Mouse (Mus musculus) embryonic facial prominence, embryonic 12.5 days (tissue): ENCODE data around the gene Pde2a. TPM values are rescaled to one million over a fixed set of nuclear protein-coding genes. Genes with fewer than 3 reads are reported as not detected.

Source experiments
- ATAC-seq: fragments of 200-750 bp; cut with Nextera tagmentation; 2 replicates; pipeline ENCODE4 v1.8.0; 2017; ENCODE audit not compliant: insufficient number of reproducible peaks, insufficient read depth, low FRiP score, low TSS enrichment
- H3K27ac ChIP-seq: fragments of 300-500 bp; sonication (generic); 2 replicates; pipeline ENCODE4 v1.5.1; 2016; ENCODE audit warnings: mild to moderate bottlenecking
- H3K27me3 ChIP-seq: fragments of 300-500 bp; sonication (generic); 2 replicates; pipeline ENCODE4 v1.6.1; 2016; ENCODE audit warnings: mild to moderate bottlenecking, moderate library complexity
- H3K36me3 ChIP-seq: fragments of 300-500 bp; sonication (generic); 2 replicates; pipeline ENCODE4 v1.6.1; 2016; ENCODE audit warnings: mild to moderate bottlenecking
- H3K4me1 ChIP-seq: fragments of 300-500 bp; sonication (generic); 2 replicates; pipeline ENCODE4 v1.6.1; 2016
- H3K4me2 ChIP-seq: fragments of 300-500 bp; sonication (generic); replicated peaks from 2 replicates; pipeline ENCODE4 v1.6.1; 2016; ENCODE audit warnings: mild to moderate bottlenecking, moderate library complexity
- H3K4me3 ChIP-seq: fragments of 300-500 bp; sonication (generic); 2 replicates; pipeline ENCODE4 v1.5.1; 2016; ENCODE audit warnings: mild to moderate bottlenecking
- H3K9ac ChIP-seq: fragments of 300-500 bp; sonication (generic); 2 replicates; pipeline ENCODE4 v1.6.1; 2016; ENCODE audit warnings: mild to moderate bottlenecking, moderate library complexity
- H3K9me3 ChIP-seq: fragments of 300-500 bp; sonication (generic); 2 replicates; pipeline ENCODE4 v1.6.1; 2016; ENCODE audit warnings: mild to moderate bottlenecking, moderate library complexity
- WGBS: fragments of 180-500 bp; shearing (Covaris S2); methylation state at CpG from one replicate; pipeline ENCODE4 v1.1.7; 2016; 5-methylcytosine and 5-hydroxymethylcytosine counted together
- polyA plus RNA-seq: library from polyadenylated mRNA; unstranded; fragments of >200 nt; fragmentation: Nextera tagmentation; extraction: Ambion mirVana; gene quantifications from 2 replicates; pipeline ENCODE4 v1.2.1, GENCODE M21; 2016

The Pde2a gene
- polyA plus RNA-seq, 1 experiment from 2014 or later, result 20.4 TPM

DNA sequence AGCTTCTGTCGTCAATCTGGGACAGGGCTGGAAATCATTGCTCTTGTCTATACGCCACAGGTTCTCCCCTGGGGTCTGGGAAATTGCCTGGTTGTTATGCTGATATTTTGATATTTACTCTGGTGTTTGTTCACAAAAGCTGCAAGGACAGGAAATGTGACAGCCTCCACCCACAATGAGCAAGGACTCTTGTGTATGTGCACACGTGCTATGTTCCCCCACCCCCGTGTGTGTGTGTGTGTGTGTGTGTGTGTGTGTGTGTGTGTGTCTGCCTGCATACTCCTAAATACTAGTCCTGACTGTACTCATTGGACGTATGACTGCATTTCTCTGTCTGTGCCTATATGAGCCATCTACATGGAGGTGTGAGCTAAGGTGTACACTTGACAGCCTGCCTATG is 56.6 kb downstream of the Pde2a start:
- Histone ChIP-seq H3K9me3 (no peaks in the 10 kb centered on the region), H3K27ac (no peak overlapping the region), H3K9ac (no peak overlapping the region), H3K4me1 (no peaks in the 10 kb centered on the region), H3K4me2 (no peak overlapping the region), H3K4me3 (no peak overlapping the region), H3K36me3 (no peaks in the 10 kb centered on the region), H3K27me3 (no peaks in the 10 kb centered on the region)
- whole genome bisulfite sequencing, result 59% methylated on average over 5 of the region's 5 CpGs
- ATAC-seq, result no peak

DNA sequence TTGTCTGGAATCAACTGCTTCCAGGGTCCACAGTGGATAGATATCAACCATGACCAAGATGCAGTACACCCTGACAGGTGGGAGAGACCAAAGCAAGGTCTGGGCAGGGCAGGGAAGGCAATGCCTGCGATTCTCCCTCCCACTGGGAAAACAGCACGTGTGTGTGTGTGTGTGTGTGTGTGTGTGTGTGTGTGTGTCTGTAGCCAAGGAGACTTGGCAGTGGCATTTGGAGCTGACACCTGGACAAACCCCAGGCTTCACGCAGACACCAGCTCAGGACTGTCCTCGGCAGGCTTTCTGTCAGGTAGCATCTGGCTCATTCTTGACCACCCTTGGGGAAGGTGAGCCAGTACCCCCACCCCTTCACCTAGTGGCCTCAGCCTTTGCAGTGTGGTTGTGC is 58.4 kb downstream of the Pde2a start:
- H3K36me3 ChIP-seq, result no peaks in the 10 kb centered on the region
- no peak for ATAC-seq
- H3K27me3 ChIP-seq, result no peaks in the 10 kb centered on the region
- no peak overlapping the region for H3K4me2 ChIP-seq
- 79% methylated on average over 4 of the region's 4 CpGs for WGBS
- H3K4me3 ChIP-seq, result no peak overlapping the region
- H3K27ac ChIP-seq, result no peak overlapping the region
- no peak overlapping the region for H3K9ac ChIP-seq
- no peaks in the 10 kb centered on the region for H3K9me3 ChIP-seq
- 0 out of 2 replicates have a peak, but pooled peaks cover 4% of the 10 kb centered on the region for H3K4me1 ChIP-seq

DNA sequence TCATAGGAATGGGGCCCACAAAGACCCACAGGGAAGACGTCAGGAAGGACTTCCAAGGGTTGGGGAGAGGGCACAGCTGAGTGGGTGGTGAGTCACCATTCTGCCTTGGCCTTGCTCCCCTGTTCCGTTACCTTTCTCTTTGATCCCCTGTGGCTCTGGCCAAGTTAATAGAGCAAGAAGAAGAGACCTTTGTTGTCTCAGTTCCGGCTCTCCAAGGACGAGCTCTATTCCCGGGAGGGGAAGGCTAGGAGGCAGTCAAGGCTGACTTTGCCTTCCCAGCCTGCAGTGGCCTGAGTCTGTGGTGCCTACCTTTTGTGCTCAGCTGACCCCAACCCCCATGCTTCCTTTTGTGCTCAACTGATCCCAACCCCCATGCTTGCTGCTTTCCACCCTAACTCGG is 59.2 kb downstream of the Pde2a start:
- Histone ChIP-seq H3K9ac (no peak overlapping the region), H3K36me3 (no peaks in the 10 kb centered on the region), H3K4me2 (no peak overlapping the region), H3K4me3 (no peak overlapping the region), H3K27me3 (no peaks in the 10 kb centered on the region), H3K27ac (no peak overlapping the region), H3K9me3 (no peaks in the 10 kb centered on the region), H3K4me1 (0 out of 2 replicates have a peak, but pooled peaks cover 4% of the 10 kb centered on the region)
- no peak for ATAC-seq
- 54% methylated on average over 6 of the region's 6 CpGs for WGBS

DNA sequence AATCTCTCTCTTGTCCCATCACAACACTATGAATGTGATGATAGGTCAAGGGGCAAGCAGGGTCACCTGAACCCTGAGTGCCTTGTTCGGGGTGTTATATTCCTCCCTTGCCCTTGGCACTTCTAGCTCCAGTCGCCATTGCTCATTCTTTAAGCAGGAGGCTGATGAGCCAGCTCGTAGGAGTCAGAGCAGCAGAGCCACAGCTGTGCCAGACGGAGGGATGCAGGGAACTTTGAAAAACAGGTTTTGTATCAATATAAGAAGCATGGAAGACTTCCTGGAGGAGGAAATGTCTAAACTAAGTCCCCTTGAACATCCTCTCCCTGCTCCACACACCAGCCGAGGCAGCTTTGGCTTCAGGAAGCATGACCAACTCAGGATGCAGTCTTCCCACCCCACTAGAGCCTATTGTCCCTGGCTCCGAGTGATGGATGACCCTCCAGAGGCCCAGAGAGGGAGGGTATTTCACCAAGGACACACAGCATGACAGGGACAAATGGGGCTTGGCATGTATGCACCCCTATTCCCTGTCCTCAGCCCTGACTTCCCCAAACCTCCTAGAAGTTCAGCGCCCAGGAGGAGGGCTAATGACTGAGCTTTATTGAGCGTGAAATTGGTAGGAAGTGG is 60.5 kb downstream of the Pde2a start:
- H3K27ac ChIP-seq, result no peak overlapping the region
- no peaks in the 10 kb centered on the region for H3K9me3 ChIP-seq
- 58% methylated on average over 8 of the region's 8 CpGs for WGBS
- H3K4me1 ChIP-seq, result 0 out of 2 replicates have a peak, but pooled peaks cover 4% of the 10 kb centered on the region
- no peak overlapping the region for H3K4me3 ChIP-seq
- no peak overlapping the region for H3K9ac ChIP-seq
- H3K36me3 ChIP-seq, result no peaks in the 10 kb centered on the region
- H3K4me2 ChIP-seq, result no peak overlapping the region
- ATAC-seq, result no peak
- no peaks in the 10 kb centered on the region for H3K27me3 ChIP-seq

GRCm38 (mm10) chr7:101482499-101483081 is 61.1 kb downstream of the Pde2a start:
- Histone ChIP-seq H3K4me2 (no peak overlapping the region), H3K9me3 (no peaks in the 10 kb centered on the region), H3K4me3 (no peak overlapping the region), H3K4me1 (0 out of 2 replicates have a peak, but pooled peaks cover 4% of the 10 kb centered on the region), H3K36me3 (no peaks in the 10 kb centered on the region), H3K27ac (no peak overlapping the region), H3K27me3 (no peaks in the 10 kb centered on the region), H3K9ac (no peak overlapping the region)
- no peak for ATAC-seq
- 72% methylated on average over 9 of the region's 9 CpGs for WGBS

DNA sequence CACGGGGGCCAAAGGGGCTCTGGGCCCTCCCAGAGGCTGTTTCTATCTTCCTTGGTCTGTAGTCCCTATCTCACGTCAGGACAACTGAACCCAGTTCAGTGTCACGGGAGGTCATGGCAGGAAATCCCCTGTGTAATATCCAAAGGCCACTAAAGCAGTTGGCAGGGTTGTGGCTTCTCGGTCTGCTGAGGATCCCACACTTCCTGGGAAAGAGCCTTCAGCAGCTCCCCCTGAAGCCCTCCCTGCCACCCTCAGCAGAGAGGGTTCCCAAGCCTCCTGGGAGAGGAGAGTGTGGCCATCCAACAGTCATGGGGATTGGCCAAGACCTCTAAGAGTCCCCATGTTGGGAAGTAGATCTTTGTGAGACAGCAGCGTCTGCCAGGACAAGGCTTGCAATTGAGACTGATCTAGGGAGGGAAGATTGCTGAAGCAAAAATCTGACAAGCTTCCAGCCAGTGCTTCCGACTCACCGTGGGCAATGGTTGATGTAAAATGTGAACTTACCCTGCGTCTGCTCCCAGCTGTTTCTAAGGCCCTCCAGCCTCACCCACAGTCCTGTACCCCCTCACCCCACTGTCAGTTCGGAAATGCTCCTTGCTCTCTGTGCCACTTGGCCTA is 62.1 kb downstream of the Pde2a start:
- Histone ChIP-seq H3K27ac (no peak overlapping the region), H3K9me3 (no peaks in the 10 kb centered on the region), H3K9ac (no peak overlapping the region), H3K27me3 (no peaks in the 10 kb centered on the region), H3K4me2 (no peak overlapping the region), H3K36me3 (no peaks in the 10 kb centered on the region), H3K4me1 (0 out of 2 replicates have a peak, but pooled peaks cover 4% of the 10 kb centered on the region), H3K4me3 (no peak overlapping the region)
- WGBS, result 67% methylated on average over 9 of the region's 9 CpGs
- no peak for ATAC-seq

- Histone ChIP-seq H3K4me3 (no peak overlapping the region), H3K4me2 (no peak overlapping the region), H3K27me3 (no peaks in the 10 kb centered on the region), H3K36me3 (no peaks in the 10 kb centered on the region), H3K4me1 (0 out of 2 replicates have a peak, but pooled peaks cover 4% of the 10 kb centered on the region), H3K27ac (no peak overlapping the region), H3K9ac (no peak overlapping the region), H3K9me3 (no peaks in the 10 kb centered on the region)
- no peak for ATAC-seq
- 76% methylated on average over 5 of the region's 5 CpGs for WGBS
Observed at GRCm38 (mm10) chr7:101487102-101487501, 65.6 kb downstream of the Pde2a start.

DNA sequence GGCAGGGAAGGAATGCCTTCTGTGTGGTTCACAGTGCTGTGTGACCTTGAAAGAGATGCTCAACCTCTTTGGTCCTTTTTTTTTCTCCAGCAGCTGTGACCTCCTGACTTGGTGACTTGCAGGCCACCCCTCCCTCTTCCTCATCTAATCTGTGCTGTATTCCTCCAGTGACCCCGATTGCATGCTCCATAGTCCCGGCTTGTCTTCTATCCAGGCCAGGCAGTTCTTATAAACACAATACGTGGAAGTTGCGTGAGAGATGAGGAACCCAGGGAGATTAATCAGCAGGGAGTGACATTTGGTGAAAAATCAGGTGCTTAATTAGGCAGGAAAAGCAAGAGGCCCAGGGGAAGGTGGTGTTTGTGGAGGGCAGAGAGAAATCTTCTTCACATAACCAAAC is 69.5 kb downstream of the Pde2a start:
- WGBS, result 67% methylated on average over 4 of the region's 4 CpGs
- Histone ChIP-seq H3K27me3 (no peaks in the 10 kb centered on the region), H3K4me2 (no peak overlapping the region)

DNA sequence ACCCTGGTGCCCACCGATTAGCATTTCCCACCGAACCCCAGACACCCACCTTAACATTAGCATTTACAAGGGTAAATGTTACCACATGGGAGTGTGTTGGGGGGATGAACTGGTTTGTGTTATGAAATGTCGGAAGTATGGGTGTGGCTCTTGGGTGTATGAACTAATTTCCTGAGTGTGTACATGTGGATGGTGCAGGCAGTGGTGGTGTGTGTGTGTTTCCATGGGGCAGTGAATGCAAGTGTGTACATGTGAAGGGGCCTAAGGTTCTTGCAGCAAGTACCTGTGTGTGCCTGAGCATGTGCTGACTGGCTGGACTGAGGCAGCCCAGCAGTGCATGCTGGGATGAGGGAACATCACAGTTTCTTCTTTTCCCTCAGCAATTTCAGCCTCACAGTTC is 76.9 kb downstream of the Pde2a start:
- H3K9ac ChIP-seq, result no peak overlapping the region
- H3K4me1 ChIP-seq, result no peaks in the 10 kb centered on the region
- ATAC-seq, result no peak
- 67% methylated on average over 3 of the region's 3 CpGs for WGBS
- H3K4me2 ChIP-seq, result no peak overlapping the region
- no peak overlapping the region for H3K4me3 ChIP-seq
- H3K27me3 ChIP-seq, result peaks cover 10% of the 10 kb centered on the region
- no peak overlapping the region for H3K27ac ChIP-seq
- H3K36me3 ChIP-seq, result no peaks in the 10 kb centered on the region
- H3K9me3 ChIP-seq, result no peaks in the 10 kb centered on the region

More for the DNA sequence above, 69.5 kb downstream of the Pde2a start:
- Histone ChIP-seq H3K9me3 (no peaks in the 10 kb centered on the region), H3K4me1 (no peaks in the 10 kb centered on the region), H3K36me3 (no peaks in the 10 kb centered on the region), H3K9ac (no peak overlapping the region), H3K4me3 (no peak overlapping the region), H3K27ac (no peak overlapping the region)
- no peak for ATAC-seq

GRCm38 (mm10) chr7:101499251-101499650 is 77.8 kb downstream of the Pde2a start:
- no peaks in the 10 kb centered on the region for H3K36me3 ChIP-seq
- no peaks in the 10 kb centered on the region for H3K9me3 ChIP-seq
- no peak overlapping the region for H3K4me3 ChIP-seq
- no peak overlapping the region for H3K4me2 ChIP-seq
- no peak overlapping the region for H3K9ac ChIP-seq
- WGBS, result 51% methylated on average over 10 of the region's 10 CpGs
- peaks cover 19% of the 10 kb centered on the region for H3K27me3 ChIP-seq
- 0 out of 2 replicates have a peak, but pooled peaks cover 5% of the 10 kb centered on the region for H3K4me1 ChIP-seq
- ATAC-seq, result no peak
- no peak overlapping the region for H3K27ac ChIP-seq

DNA sequence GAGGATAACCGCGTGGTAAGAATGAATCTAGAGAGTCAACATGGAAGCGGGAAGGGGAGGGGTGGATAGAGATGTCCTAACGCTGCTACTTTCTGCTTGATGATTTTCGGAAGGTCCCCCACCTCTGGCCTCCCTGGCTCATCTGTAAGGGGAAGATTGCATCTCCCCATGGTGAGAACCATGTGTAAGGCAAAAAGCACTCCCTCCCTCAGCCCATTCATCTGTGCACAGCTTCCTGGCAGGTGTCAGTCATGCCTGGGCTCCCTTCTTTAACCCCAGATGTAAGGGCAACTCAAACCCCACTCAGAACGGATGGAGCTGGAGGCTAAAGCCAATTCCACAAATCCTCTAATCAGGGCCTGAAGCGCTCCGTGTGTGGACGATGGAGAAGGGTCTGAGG is 78.2 kb downstream of the Pde2a start:
- Histone ChIP-seq H3K36me3 (no peaks in the 10 kb centered on the region), H3K4me3 (no peak overlapping the region), H3K27me3 (peaks cover 24% of the 10 kb centered on the region), H3K9me3 (no peaks in the 10 kb centered on the region), H3K27ac (no peak overlapping the region), H3K4me1 (0 out of 2 replicates have a peak, but pooled peaks cover 5% of the 10 kb centered on the region), H3K9ac (no peak overlapping the region), H3K4me2 (no peak overlapping the region)
- 71% methylated on average over 9 of the region's 9 CpGs for WGBS
- ATAC-seq, result no peak

DNA sequence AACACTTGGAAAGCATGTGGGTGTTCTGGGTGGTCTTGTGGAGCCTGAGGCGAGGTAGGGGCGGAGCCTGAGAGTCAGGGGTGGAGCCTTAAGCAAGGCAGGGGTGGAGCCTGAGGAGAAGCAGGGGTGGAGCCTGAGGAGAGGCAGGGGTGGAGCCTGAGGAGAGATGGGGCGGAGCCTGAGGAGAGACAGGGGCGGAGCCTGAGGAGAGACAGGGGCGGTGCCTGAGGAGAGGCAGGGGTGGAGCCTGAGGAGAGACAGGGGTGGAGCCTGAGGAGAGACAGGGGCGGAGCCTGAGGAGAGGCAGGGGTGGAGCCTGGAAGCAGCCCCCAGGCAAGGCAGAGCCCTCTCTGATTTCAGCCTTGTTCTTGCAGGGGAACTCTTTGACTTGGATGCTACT is 79.7 kb downstream of the Pde2a start:
- H3K4me3 ChIP-seq, result no peak overlapping the region
- ATAC-seq, result no peak
- H3K27ac ChIP-seq, result no peak overlapping the region
- WGBS, result 73% methylated on average over 6 of the region's 6 CpGs
- H3K9me3 ChIP-seq, result no peaks in the 10 kb centered on the region
- H3K4me2 ChIP-seq, result no peak overlapping the region
- no peak overlapping the region for H3K9ac ChIP-seq
- H3K27me3 ChIP-seq, result peaks cover 29% of the 10 kb centered on the region
- no peaks in the 10 kb centered on the region for H3K36me3 ChIP-seq
- 0 out of 2 replicates have a peak, but pooled peaks cover 5% of the 10 kb centered on the region for H3K4me1 ChIP-seq
